Mouse (Mus musculus) heart, embryonic 11.5 days (tissue): ENCODE data around the gene Hes5. TPM values are rescaled to one million over a fixed set of nuclear protein-coding genes. Genes with fewer than 3 reads are reported as not detected.

Experiments used
- ATAC-seq: fragments of 200-750 bp; cut with Nextera tagmentation; replicated peaks from 2 replicates; pipeline ENCODE4 v1.8.0; 2017; ENCODE audit warnings: moderate library complexity; ENCODE audit not compliant: insufficient number of reproducible peaks, low FRiP score, low TSS enrichment
- H3K27ac ChIP-seq: fragments of 300-500 bp; sonication (generic); 2 replicates; pipeline ENCODE4 v1.5.1; 2014; ENCODE audit warnings: mild to moderate bottlenecking, low read depth, low read length
- H3K27me3 ChIP-seq: fragments of 300-500 bp; sonication (generic); 2 replicates; pipeline ENCODE4 v1.6.1; 2014; ENCODE audit warnings: mild to moderate bottlenecking, low read length, mixed read lengths; ENCODE audit not compliant: control insufficient read depth, insufficient read depth
- H3K36me3 ChIP-seq: fragments of 300-500 bp; sonication (generic); 2 replicates; pipeline ENCODE4 v1.6.1; 2014; ENCODE audit warnings: mild to moderate bottlenecking, low read length, moderate library complexity, mixed read lengths; ENCODE audit not compliant: control insufficient read depth, insufficient read depth
- H3K4me1 ChIP-seq: fragments of 300-500 bp; sonication (generic); 2 replicates; pipeline ENCODE4 v1.6.1; 2014; ENCODE audit warnings: low read length; ENCODE audit not compliant: control insufficient read depth, insufficient read depth
- H3K4me2 ChIP-seq: fragments of 300-500 bp; sonication (generic); 2 replicates; pipeline ENCODE4 v1.6.1; 2014; ENCODE audit warnings: mild to moderate bottlenecking, moderate library complexity
- H3K4me3 ChIP-seq: fragments of 300-500 bp; sonication (generic); 2 replicates; pipeline ENCODE4 v1.5.1; 2014; ENCODE audit warnings: low read depth, low read length
- H3K9ac ChIP-seq: fragments of 300-500 bp; sonication (generic); 2 replicates; pipeline ENCODE4 v1.6.1; 2014; ENCODE audit warnings: mild to moderate bottlenecking, low read depth, low read length, moderate library complexity
- H3K9me3 ChIP-seq: fragments of 300-500 bp; sonication (generic); replicated peaks from 2 replicates; pipeline ENCODE4 v1.6.1; 2016; ENCODE audit warnings: low read length; ENCODE audit not compliant: control insufficient read depth
- WGBS: fragments of 180-500 bp; shearing (Covaris S2); extraction: QIAGEN DNeasy Blood & Tissue Kit; methylation state at CpG from one replicate; pipeline ENCODE4 v1.1.7; 2014; ENCODE audit not compliant: insufficient replicate concordance; 5-methylcytosine and 5-hydroxymethylcytosine counted together
- polyA plus RNA-seq: library from polyadenylated mRNA; unstranded; fragments of >200 nt; fragmentation: Nextera tagmentation; extraction: Ambion mirVana; gene quantifications from 2 replicates; pipeline ENCODE4 v1.2.1, GENCODE M21; 2014

The Hes5 gene
- polyA plus RNA-seq, 1 experiment from 2014 or later, result 0.56 TPM

GRCm38 (mm10) chr4:154936542-154937255, 24.0 kb upstream of the Hes5 start:
- no peak overlapping the region for H3K4me2 ChIP-seq
- 58% methylated on average over 8 of the region's 8 CpGs for WGBS

GRCm38 (mm10) chr4:154937746-154938145, 23.0 kb upstream of the Hes5 start:
- no peak overlapping the region for H3K27ac ChIP-seq
- no peaks in the 10 kb centered on the region for H3K4me1 ChIP-seq
- ATAC-seq, result no peak
- H3K9me3 ChIP-seq, result no peaks in the 10 kb centered on the region
- no peak overlapping the region; the same call in 1 of the 2 replicates for H3K9ac ChIP-seq
- H3K4me3 ChIP-seq, result no peak overlapping the region
- no peaks in the 10 kb centered on the region for H3K27me3 ChIP-seq
- H3K4me2 ChIP-seq, result no peak overlapping the region
- 73% methylated on average over 1 of the region's 1 CpGs for WGBS
- H3K36me3 ChIP-seq, result no peaks in the 10 kb centered on the region

More at GRCm38 (mm10) chr4:154936542-154937255, 24.0 kb upstream of the Hes5 start:
- H3K4me1 ChIP-seq, result no peaks in the 10 kb centered on the region
- H3K27me3 ChIP-seq, result no peaks in the 10 kb centered on the region
- ATAC-seq, result no peak
- no peak overlapping the region for H3K9ac ChIP-seq
- no peak overlapping the region for H3K27ac ChIP-seq
- no peaks in the 10 kb centered on the region for H3K9me3 ChIP-seq
- H3K4me3 ChIP-seq, result no peak overlapping the region
- H3K36me3 ChIP-seq, result no peaks in the 10 kb centered on the region

- Histone ChIP-seq H3K4me2 (no peak overlapping the region), H3K27me3 (no peaks in the 10 kb centered on the region), H3K27ac (no peak overlapping the region), H3K9me3 (no peaks in the 10 kb centered on the region), H3K4me1 (no peaks in the 10 kb centered on the region), H3K36me3 (no peaks in the 10 kb centered on the region), H3K4me3 (no peak overlapping the region), H3K9ac (no peak overlapping the region)
- ATAC-seq, result no peak
- WGBS, result 88% methylated on average over 2 of the region's 2 CpGs
Observed at GRCm38 (mm10) chr4:154940156-154940555, 20.6 kb upstream of the Hes5 start.

- H3K4me1 ChIP-seq, result peaks cover 5% of the 10 kb centered on the region; the same call in 1 of the 2 replicates
- no peak overlapping the region for H3K9ac ChIP-seq
- no peak for ATAC-seq
- H3K4me3 ChIP-seq, result no peak overlapping the region
- H3K27ac ChIP-seq, result no peak overlapping the region
- H3K36me3 ChIP-seq, result no peaks in the 10 kb centered on the region
- H3K9me3 ChIP-seq, result no peaks in the 10 kb centered on the region
- H3K4me2 ChIP-seq, result no peak overlapping the region
- 76% methylated on average over 5 of the region's 5 CpGs for WGBS
- H3K27me3 ChIP-seq, result no peaks in the 10 kb centered on the region
Observed at GRCm38 (mm10) chr4:154941831-154942230, 18.9 kb upstream of the Hes5 start.

GRCm38 (mm10) chr4:154942632-154943322, 17.9 kb upstream of the Hes5 start:
- H3K36me3 ChIP-seq, result no peaks in the 10 kb centered on the region
- no peaks in the 10 kb centered on the region for H3K9me3 ChIP-seq
- no peak for ATAC-seq
- H3K4me2 ChIP-seq, result no peak overlapping the region
- H3K27me3 ChIP-seq, result no peaks in the 10 kb centered on the region
- H3K27ac ChIP-seq, result no peak overlapping the region
- WGBS, result 75% methylated on average over 10 of the region's 10 CpGs
- no peak overlapping the region for H3K4me3 ChIP-seq
- H3K4me1 ChIP-seq, result peaks cover 5% of the 10 kb centered on the region; the same call in 1 of the 2 replicates
- no peak overlapping the region for H3K9ac ChIP-seq

- Histone ChIP-seq H3K27me3 (peaks cover 5% of the 10 kb centered on the region), H3K9me3 (no peaks in the 10 kb centered on the region), H3K4me1 (peaks cover 5% of the 10 kb centered on the region; the same call in 1 of the 2 replicates), H3K9ac (no peak overlapping the region), H3K4me2 (no peak overlapping the region), H3K36me3 (no peaks in the 10 kb centered on the region), H3K27ac (no peak overlapping the region), H3K4me3 (no peak overlapping the region)
- ATAC-seq, result no peak
- WGBS, result 77% methylated on average over 6 of the region's 6 CpGs
Observed at GRCm38 (mm10) chr4:154943323-154944039, 17.2 kb upstream of the Hes5 start.

- peaks cover 12% of the 10 kb centered on the region for H3K27me3 ChIP-seq
- no peak overlapping the region for H3K27ac ChIP-seq
- H3K4me3 ChIP-seq, result no peak overlapping the region
- WGBS, result 21% methylated on average over 2 of the region's 2 CpGs
- H3K4me2 ChIP-seq, result no peak overlapping the region
- no peaks in the 10 kb centered on the region for H3K36me3 ChIP-seq
- H3K9me3 ChIP-seq, result no peaks in the 10 kb centered on the region
- no peak overlapping the region for H3K9ac ChIP-seq
- peaks cover 5% of the 10 kb centered on the region; the same call in 1 of the 2 replicates for H3K4me1 ChIP-seq
- peak; percentile 67 for ATAC-seq
Observed at GRCm38 (mm10) chr4:154944121-154944590, 16.6 kb upstream of the Hes5 start.

- H3K9me3 ChIP-seq, result no peaks in the 10 kb centered on the region
- H3K27ac ChIP-seq, result no peak overlapping the region
Observed at GRCm38 (mm10) chr4:154946319-154946718, 14.4 kb upstream of the Hes5 start.

More at GRCm38 (mm10) chr4:154946319-154946718, 14.4 kb upstream of the Hes5 start:
- H3K4me3 ChIP-seq, result peak overlapping the region; percentile 27; the same call in 1 of the 2 replicates
- WGBS, result 3% methylated on average over 8 of the region's 8 CpGs
- no peaks in the 10 kb centered on the region for H3K36me3 ChIP-seq
- peak overlapping the region; percentile 60 for H3K4me2 ChIP-seq
- peak; percentile 70 for ATAC-seq
- H3K27me3 ChIP-seq, result peaks cover 30% of the 10 kb centered on the region
- H3K4me1 ChIP-seq, result peaks cover 5% of the 10 kb centered on the region; the same call in 1 of the 2 replicates
- 0 out of 2 replicates have a peak overlapping the region, but pooled peaks have one; percentile 34 for H3K9ac ChIP-seq
